Mouse (Mus musculus) CH12.LX (cell line): ENCODE measurements around the gene Prom1. TPM values are rescaled to one million over a fixed set of nuclear protein-coding genes. Genes with fewer than 3 reads are reported as not detected.

Source experiments
- DNase-seq: peaks from one replicate; pipeline ENCODE4 v3.0.0-alpha.2; 2013; ENCODE audit errors: extremely low read depth
- H3K27ac ChIP-seq: 2 replicates; pipeline ENCODE4 v1.5.1; 2012; ENCODE audit warnings: low read depth, mild to moderate bottlenecking, control low read depth, moderate library complexity; ENCODE audit not compliant: insufficient read depth
- H3K27me3 ChIP-seq: replicated peaks from 2 replicates; pipeline ENCODE3; 2012; ENCODE audit warnings: inconsistent platforms
- H3K36me3 ChIP-seq, 2 experiments: replicated peaks in 1 of 2; 2 replicates each; pipeline versions ENCODE3 to v1.6.1; 2012; ENCODE audit warnings: inconsistent platforms in 1 of 2, low read length in 1 of 2, mild to moderate bottlenecking in 1 of 2, mixed read lengths in 1 of 2, moderate library complexity in 1 of 2; ENCODE audit not compliant: control insufficient read depth in 1 of 2, insufficient read depth in 1 of 2
- H3K4me1 ChIP-seq, 2 experiments: 2 replicates each; pipeline ENCODE4 v1.6.1; 2012; ENCODE audit warnings: inconsistent platforms in 1 of 2, moderate library complexity in 1 of 2; ENCODE audit not compliant: insufficient read depth in 2 of 2, control insufficient read depth in 1 of 2
- H3K4me2 ChIP-seq: 2 replicates; pipeline ENCODE4 v1.6.1; 2012; ENCODE audit warnings: low read depth, mild to moderate bottlenecking, control low read depth; ENCODE audit not compliant: poor library complexity, insufficient read depth, severe bottlenecking
- H3K4me3 ChIP-seq, 3 experiments: fragments of 150-350 bp in 1 of 3; sonication (generic) in 1 of 3; replicated peaks in 1 of 3; 2 replicates each; pipeline versions ENCODE3 to v1.5.1; 2011 to 2012; ENCODE audit warnings: low read depth in 2 of 3, low read length in 2 of 3, mild to moderate bottlenecking in 2 of 3, moderate library complexity in 2 of 3, control low read depth in 1 of 3, improper control_type of control experiment in 1 of 3, inconsistent platforms in 1 of 3, mixed read lengths in 1 of 3; ENCODE audit not compliant: poor library complexity in 1 of 3
- H3K79me2 ChIP-seq: replicated peaks from 2 replicates; pipeline ENCODE4 v1.6.1; 2012; ENCODE audit warnings: mild to moderate bottlenecking, moderate library complexity; ENCODE audit not compliant: control insufficient read depth, poor library complexity, insufficient read depth, severe bottlenecking; ENCODE audit errors: extremely low read depth
- H3K9ac ChIP-seq: 2 replicates; pipeline ENCODE4 v1.6.1; 2012; ENCODE audit warnings: low read depth, mild to moderate bottlenecking, control low read depth, moderate library complexity; ENCODE audit not compliant: insufficient read depth
- H3K9me3 ChIP-seq: replicated peaks from 2 replicates; pipeline ENCODE3; 2012; ENCODE audit warnings: low read length, inconsistent platforms, mixed read lengths
- CTCF ChIP-seq, 2 experiments: IDR thresholded peaks in 1 of 2; conservative IDR thresholded peaks in 1 of 2; 2 replicates each; pipeline ENCODE4 v1.5.1; 2011 to 2012; ENCODE audit warnings: low read depth in 2 of 2, low read length in 2 of 2, improper control_type of control experiment in 1 of 2, inconsistent platforms in 1 of 2, mild to moderate bottlenecking in 1 of 2, moderate library complexity in 1 of 2
- E2F4 ChIP-seq: IDR thresholded peaks from 2 replicates; pipeline ENCODE4 v1.6.1; 2011; ENCODE audit warnings: low read depth, low read length, improper control_type of control experiment; ENCODE audit not compliant: insufficient replicate concordance
- ELF1 ChIP-seq: IDR thresholded peaks from 2 replicates; pipeline ENCODE4 v1.6.1; 2014; ENCODE audit warnings: low read depth, mild to moderate bottlenecking, inconsistent platforms, low read length, improper control_type of control experiment
- EP300 ChIP-seq: IDR thresholded peaks from 2 replicates; pipeline ENCODE4 v1.6.1; 2011; ENCODE audit warnings: low read length, improper control_type of control experiment
- GABPA ChIP-seq: IDR thresholded peaks from 2 replicates; pipeline ENCODE4 v1.6.1; 2012; ENCODE audit warnings: low read depth, low read length, improper control_type of control experiment, inconsistent platforms; ENCODE audit not compliant: insufficient replicate concordance
- HCFC1 ChIP-seq: IDR thresholded peaks from 2 replicates; pipeline ENCODE4 v1.6.1; 2012; ENCODE audit warnings: low read depth, mild to moderate bottlenecking, inconsistent platforms, low read length, improper control_type of control experiment
- JUN ChIP-seq: IDR thresholded peaks from 2 replicates; pipeline ENCODE4 v1.6.1; 2011; ENCODE audit warnings: low read depth, mild to moderate bottlenecking, low read length, improper control_type of control experiment, moderate library complexity; ENCODE audit not compliant: insufficient read depth
- JUND ChIP-seq: conservative IDR thresholded peaks from 2 replicates; pipeline ENCODE4 v1.6.1; 2011; ENCODE audit warnings: low read depth, low read length, improper control_type of control experiment
- KAT2A ChIP-seq: IDR thresholded peaks from 2 replicates; pipeline ENCODE4 v1.6.1; 2012; ENCODE audit warnings: low read length, improper control_type of control experiment, inconsistent platforms; ENCODE audit not compliant: insufficient replicate concordance
- MAFK ChIP-seq: IDR thresholded peaks from 2 replicates; pipeline ENCODE4 v1.6.1; 2011; ENCODE audit warnings: low read length, improper control_type of control experiment; ENCODE audit not compliant: insufficient replicate concordance
- MAZ ChIP-seq: IDR thresholded peaks from 2 replicates; pipeline ENCODE4 v1.6.1; 2012; ENCODE audit warnings: low read depth, mild to moderate bottlenecking, inconsistent platforms, low read length, improper control_type of control experiment, moderate library complexity
- MEF2A ChIP-seq: IDR thresholded peaks from 2 replicates; pipeline ENCODE4 v1.6.1; 2014; ENCODE audit warnings: low read depth, mild to moderate bottlenecking, inconsistent platforms, low read length, improper control_type of control experiment, borderline replicate concordance
- MXI1 ChIP-seq: IDR thresholded peaks from 2 replicates; pipeline ENCODE4 v1.6.1; 2011; ENCODE audit warnings: mild to moderate bottlenecking, low read depth, low read length, improper control_type of control experiment
- NRF1 ChIP-seq: IDR thresholded peaks from 2 replicates; pipeline ENCODE4 v1.6.1; 2014; ENCODE audit warnings: low read depth, mild to moderate bottlenecking, inconsistent platforms, low read length, improper control_type of control experiment, moderate library complexity
- PAX5 ChIP-seq: IDR thresholded peaks from 2 replicates; pipeline ENCODE4 v1.6.1; 2012; ENCODE audit warnings: low read length, inconsistent platforms, mixed read lengths
- POLR2AphosphoS2 ChIP-seq: IDR thresholded peaks from 2 replicates; pipeline ENCODE4 v1.6.1; 2011; ENCODE audit warnings: low read depth, low read length, improper control_type of control experiment
- RAD21 ChIP-seq: IDR thresholded peaks from 2 replicates; pipeline ENCODE4 v1.6.1; 2011; ENCODE audit warnings: low read depth, mild to moderate bottlenecking, low read length, improper control_type of control experiment, moderate library complexity
- SIN3A ChIP-seq: IDR thresholded peaks from 2 replicates; pipeline ENCODE4 v1.6.1; 2012; ENCODE audit warnings: low read length, improper control_type of control experiment, inconsistent platforms
- SMC3 ChIP-seq: IDR thresholded peaks from 2 replicates; pipeline ENCODE4 v1.6.1; 2011; ENCODE audit warnings: low read depth, low read length, improper control_type of control experiment
- TBP ChIP-seq: conservative IDR thresholded peaks from 2 replicates; pipeline ENCODE4 v1.6.1; 2011; ENCODE audit warnings: low read depth, low read length, improper control_type of control experiment
- TCF12 ChIP-seq: IDR thresholded peaks from 2 replicates; pipeline ENCODE4 v1.6.1; 2014; ENCODE audit warnings: low read depth, mild to moderate bottlenecking, inconsistent platforms, low read length, improper control_type of control experiment
- UBTF ChIP-seq: IDR thresholded peaks from 2 replicates; pipeline ENCODE4 v1.6.1; 2012; ENCODE audit warnings: low read depth, mild to moderate bottlenecking, inconsistent platforms, low read length, improper control_type of control experiment, moderate library complexity
- USF2 ChIP-seq: conservative IDR thresholded peaks from 2 replicates; pipeline ENCODE4 v1.6.1; 2011; ENCODE audit warnings: low read depth, low read length, improper control_type of control experiment
- ZMIZ1 ChIP-seq: IDR thresholded peaks from 2 replicates; pipeline ENCODE4 v1.6.1; 2012; ENCODE audit warnings: low read depth, mild to moderate bottlenecking, inconsistent platforms, low read length, improper control_type of control experiment
- dilution Hi-C: fragments of 300-500 bp; cut with MboI; formaldehyde crosslinking; loops from 2 replicates; pipeline ENCODE4 v1.14.3; 2020; ENCODE audit warnings: low sequenced_read_pairs; ENCODE audit not compliant: extremely low pct_unique_long_range_greater_than_20kb, extremely low pct_ligation_motif_present
- in situ Hi-C: fragments of 300-500 bp; cut with MboI; formaldehyde crosslinking; loops from 3 replicates; pipeline ENCODE4 v1.14.3; 2019; ENCODE audit warnings: low sequenced_read_pairs, low pct_ligation_motif_present, low pct_unique_long_range_greater_than_20kb, mixed read lengths
- polyA plus RNA-seq: library from polyadenylated mRNA; unstranded; fragments of >175 nt; gene quantifications from 2 replicates; pipeline ENCODE4 v1.2.1, GENCODE M21; 2012; ENCODE audit warnings: low read depth; ENCODE audit not compliant: insufficient read length
- total RNA-seq, 2 experiments: library from RNA; depleted of rRNA; stranded (reverse); fragments of 300-350 nt in 1 of 2; fragments of >200 nt in 1 of 2; gene quantifications; 2 replicates each; pipeline ENCODE4 v1.2.3; 2012 to 2014

Prom1 gene
- total and polyA plus RNA-seq, 3 experiments: 0.13 to 0.39 (median 0.21) TPM

DNA sequence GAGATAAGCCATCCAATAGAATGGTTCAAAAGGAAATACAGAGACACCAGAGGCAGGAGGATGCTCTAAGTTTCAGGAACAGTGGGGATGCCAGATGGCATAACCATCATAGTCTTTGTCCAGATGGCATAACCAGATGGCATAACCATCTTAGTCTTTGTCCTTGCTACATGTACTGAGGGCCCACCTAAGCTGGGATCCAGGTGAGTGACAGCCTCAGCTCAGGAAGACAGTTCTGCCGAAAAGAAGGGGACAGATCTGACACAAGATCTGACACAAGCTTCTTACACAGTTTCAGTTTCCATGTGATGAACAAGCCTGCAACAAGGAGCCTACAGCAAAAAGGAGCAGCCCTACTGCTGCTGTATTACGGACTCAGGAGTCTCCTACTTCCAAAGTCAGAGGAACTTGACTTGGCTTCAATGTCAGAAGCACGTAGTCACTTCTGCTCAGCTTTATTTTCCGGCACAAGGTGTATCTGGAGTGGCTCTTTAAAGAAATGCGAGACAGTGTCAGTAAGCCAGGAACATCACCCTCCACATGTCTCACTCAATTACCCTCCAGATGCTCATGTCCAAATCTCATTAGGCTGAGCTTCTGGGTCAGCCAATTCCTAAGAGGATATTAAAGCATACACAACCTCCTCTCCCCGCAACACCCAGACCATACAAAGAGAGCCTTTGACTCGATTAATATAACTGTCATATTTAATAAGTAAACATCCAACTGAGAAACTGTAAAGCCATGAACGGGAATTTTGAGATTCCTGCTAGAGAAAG is 21.4 kb downstream of the Prom1 start:
- Histone ChIP-seq H3K27ac (no peak overlapping the region), H3K79me2 (no peaks in the 10 kb centered on the region), H3K4me1 (no peaks in the 10 kb centered on the region), H3K4me2 (0 out of 2 replicates have a peak overlapping the region, but pooled peaks have one; percentile 0), H3K36me3 (no peaks in the 10 kb centered on the region), H3K9ac (no peak overlapping the region), H3K9me3 (peaks cover 2% of the 10 kb centered on the region), H3K27me3 (no peaks in the 10 kb centered on the region), H3K4me3 (no peak overlapping the region)
- in situ Hi-C loops: no loop called here
- no peak for DNase-seq
- no peak for TF ChIP-seq TBP
- no peak for TF ChIP-seq SMC3
- no peak for TF ChIP-seq MEF2A
- no peak for TF ChIP-seq UBTF
- TF ChIP-seq JUN: no peak
- TF ChIP-seq ELF1: no peak
- TF ChIP-seq TCF12: no peak
- no peak for TF ChIP-seq RAD21
- no peak for TF ChIP-seq USF2
- no peak for TF ChIP-seq EP300
- TF ChIP-seq ZMIZ1: no peak
- no peak for TF ChIP-seq HCFC1
- TF ChIP-seq E2F4: no peak
- TF ChIP-seq MXI1: no peak
- dilution Hi-C loops: no loop called here

DNA sequence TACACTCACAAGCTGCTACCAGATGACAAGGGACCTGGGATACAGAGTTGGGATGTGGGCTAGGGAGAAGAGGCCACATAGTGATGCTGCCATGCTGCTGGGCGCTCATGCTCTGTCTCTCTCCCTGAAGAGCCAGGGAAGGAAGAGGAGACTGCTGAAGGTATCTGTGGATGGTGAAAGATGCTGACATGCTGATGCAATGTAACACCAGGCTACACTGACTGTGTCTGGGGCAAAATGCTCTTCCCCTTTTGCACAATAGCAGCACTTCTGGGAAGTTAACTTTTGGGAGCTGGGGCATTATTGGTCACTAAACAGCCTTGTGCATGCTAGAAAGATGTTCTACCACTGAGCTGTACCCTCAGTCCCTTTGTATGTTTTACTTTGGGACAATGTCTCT is 26.4 kb downstream of the Prom1 start:
- Histone ChIP-seq H3K27me3 (no peaks in the 10 kb centered on the region), H3K9ac (no peak overlapping the region), H3K4me1 (no peaks in the 10 kb centered on the region), H3K27ac (no peak overlapping the region), H3K36me3 (no peaks in the 10 kb centered on the region), H3K9me3 (no peaks in the 10 kb centered on the region), H3K79me2 (no peaks in the 10 kb centered on the region), H3K4me3 (no peak overlapping the region), H3K4me2 (no peak overlapping the region)
- dilution Hi-C loops (no loop called here), in situ Hi-C loops (no loop called here)
- no peak for TF ChIP-seq USF2
- no peak for TF ChIP-seq ZMIZ1
- no peak for TF ChIP-seq SIN3A
- no peak for TF ChIP-seq POLR2AphosphoS2
- no peak for TF ChIP-seq NRF1
- no peak for TF ChIP-seq TBP
- TF ChIP-seq MAZ: no peak
- no peak for TF ChIP-seq PAX5
- TF ChIP-seq CTCF (conservative IDR thresholded peaks at IDR 0.05 in 1 of 2, IDR thresholded peaks at IDR 0.05 in 1 of 2; ENCODE audit: low read depth in 2 of 2, low read length in 2 of 2): no peak
- no peak for TF ChIP-seq SMC3
- TF ChIP-seq MAFK: no peak
- no peak for TF ChIP-seq GABPA
- TF ChIP-seq JUND: no peak
- no peak for TF ChIP-seq RAD21
- no peak for TF ChIP-seq JUN
- TF ChIP-seq KAT2A: no peak
- no peak for TF ChIP-seq E2F4
- TF ChIP-seq TCF12: no peak
- DNase-seq: no peak
